Mouse (Mus musculus): Measurements from ENCODE around the gene Gcnt7.

Gcnt7 gene

DNA sequence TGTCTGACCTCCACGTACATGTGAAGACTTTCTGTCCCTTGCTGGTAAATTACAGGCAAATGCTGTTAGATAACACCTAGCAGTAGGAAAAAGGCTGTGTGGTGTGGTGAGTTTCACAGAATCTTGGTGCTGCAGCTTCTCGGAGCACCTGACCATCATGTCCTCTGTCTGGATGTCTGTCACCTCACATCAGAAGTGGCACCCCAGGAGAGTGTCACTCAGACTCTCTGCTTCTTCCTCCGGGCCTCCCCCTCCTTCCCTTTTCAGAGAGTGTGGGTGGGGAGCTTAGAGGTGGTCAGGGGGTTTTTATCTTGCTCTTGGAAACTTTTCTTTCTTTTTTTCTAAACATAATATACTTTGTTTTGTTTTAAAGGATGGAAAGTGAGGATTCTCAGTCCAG is 53.4 kb downstream of the Gcnt7 start:
- WGBS, result 85% methylated on average over 3 of the region's 3 CpGs

DNA sequence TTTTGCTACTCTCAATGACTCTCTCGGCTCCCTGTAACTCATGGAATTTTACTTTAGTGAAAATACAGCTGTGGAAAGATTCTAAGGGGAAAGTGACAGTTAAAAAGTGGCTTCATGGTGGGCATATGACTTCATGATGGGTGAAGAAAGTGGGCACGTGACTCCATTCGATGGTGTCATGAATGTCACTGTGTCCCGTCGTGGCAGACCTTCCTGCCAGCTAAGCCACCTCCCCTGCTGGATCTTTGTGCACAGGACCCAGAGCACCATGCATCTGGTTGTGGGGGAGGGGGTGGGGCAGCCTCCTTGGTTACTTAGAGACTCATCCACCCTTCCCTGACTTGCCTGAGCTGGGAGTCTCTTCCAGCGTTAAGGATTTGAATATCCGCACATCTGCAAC is 54.2 kb downstream of the Gcnt7 start:
- 63% methylated on average over 7 of the region's 7 CpGs for WGBS

DNA sequence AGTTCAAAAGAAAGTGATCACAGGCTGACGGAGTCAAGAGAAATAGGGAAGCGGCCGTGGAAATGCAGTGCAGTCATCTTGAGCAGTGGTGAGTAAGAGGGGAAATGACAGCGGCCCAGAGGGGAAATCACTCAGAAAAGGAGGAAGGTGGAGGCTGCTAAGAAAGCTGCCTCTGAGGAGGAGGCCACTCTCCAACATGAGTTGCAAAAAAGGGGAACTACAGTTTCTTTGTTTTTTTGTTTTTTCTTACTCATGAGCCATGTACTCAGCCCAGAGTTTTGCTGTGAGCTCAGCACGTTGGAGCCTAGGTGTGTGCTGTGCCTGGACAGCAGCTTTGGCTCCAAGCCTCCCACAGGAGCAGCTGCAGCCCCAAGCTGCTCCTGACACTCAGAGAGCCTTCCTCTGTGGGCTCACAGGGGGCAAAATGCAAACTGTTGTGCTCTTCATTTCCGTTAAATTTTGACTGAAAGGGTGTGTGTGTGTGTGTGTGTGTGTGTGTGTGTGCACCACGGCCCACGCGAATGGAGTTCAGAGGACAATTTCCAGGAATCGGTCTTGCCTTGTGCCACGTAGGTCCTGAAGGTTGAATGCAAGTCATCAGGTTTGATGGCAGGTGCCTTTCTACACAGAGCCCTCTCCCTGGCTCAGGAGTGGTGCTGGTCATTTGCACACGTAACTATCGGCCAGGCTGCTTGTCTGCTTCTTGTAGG is 57.1 kb downstream of the Gcnt7 start:
- 72% methylated on average over 13 of the region's 13 CpGs for WGBS

Measured in cerebral cortex, adult 2 months (tissue).